Mouse (Mus musculus) cerebellum, adult 11 months (tissue): ENCODE data around the gene Ttc39b.
A peak's percentile ranks its signal among the peaks of the same experiment; 100 is the strongest.

Experiments
- DNase-seq: peaks from one replicate; pipeline ENCODE4 v3.0.0; 2022

Gene Ttc39b

DNA sequence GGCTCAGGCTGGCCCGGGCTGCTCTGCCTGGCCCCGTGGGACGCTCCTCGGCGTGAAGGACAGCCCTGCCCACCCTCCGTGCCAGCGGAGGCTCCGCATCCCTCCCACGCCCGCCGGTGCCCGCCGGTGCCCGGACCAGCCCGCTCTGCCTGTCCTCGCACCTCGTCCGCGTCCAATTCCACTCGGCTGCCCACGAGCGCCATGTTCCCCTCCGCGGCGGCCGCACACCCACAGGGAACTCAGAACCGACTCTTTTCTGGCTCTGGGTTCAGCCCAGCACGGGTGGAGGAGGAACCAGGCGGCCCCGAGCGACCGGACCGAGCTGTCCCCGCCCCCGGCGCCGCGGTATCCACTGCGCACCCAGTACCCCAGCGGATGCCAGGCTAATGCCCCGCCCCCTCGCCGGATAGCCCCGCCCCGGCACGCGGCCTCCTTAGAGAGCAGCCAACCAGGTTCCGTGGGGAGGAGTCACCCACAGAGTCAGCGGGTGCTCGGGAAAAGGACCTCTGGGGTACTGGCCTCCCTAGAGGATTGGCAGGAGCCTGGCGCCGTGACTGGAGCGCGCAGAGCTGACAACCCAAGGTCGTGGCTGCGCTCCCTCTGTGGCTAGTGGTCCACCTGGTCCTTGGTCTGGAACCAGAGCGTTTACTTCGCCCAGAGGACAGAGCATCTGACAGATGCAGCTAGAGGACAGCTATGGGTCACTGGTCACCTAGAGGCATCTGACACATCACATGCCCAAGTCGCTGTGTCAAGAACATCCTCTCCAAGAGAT lies at the start of gene Ttc39b:
Ttc39b (minus strand) TSS at position 346 of the 775 bp plus-strand sequence.
- peak; percentile 92 for DNase-seq

DNA sequence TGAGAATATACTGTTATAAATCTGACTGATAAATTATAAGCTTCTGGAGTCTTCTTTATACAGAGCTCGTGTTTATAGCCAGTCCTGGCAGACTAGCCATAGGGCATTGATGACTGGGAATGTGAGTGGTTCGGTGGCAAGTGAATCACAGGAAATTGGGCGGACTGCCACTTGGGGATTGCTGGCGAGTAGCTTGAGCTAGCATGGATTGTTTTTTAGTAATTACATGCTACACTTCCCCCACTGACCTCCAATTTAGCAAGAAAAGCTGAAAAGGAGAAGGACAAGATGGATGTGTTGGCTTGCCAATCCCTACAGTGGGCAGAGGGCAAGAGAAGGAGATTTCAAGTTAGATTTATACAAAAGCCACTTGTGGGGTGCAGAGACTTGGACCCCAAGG lies 49.3 kb upstream of the Ttc39b start:
- DNase-seq: no peak

DNA sequence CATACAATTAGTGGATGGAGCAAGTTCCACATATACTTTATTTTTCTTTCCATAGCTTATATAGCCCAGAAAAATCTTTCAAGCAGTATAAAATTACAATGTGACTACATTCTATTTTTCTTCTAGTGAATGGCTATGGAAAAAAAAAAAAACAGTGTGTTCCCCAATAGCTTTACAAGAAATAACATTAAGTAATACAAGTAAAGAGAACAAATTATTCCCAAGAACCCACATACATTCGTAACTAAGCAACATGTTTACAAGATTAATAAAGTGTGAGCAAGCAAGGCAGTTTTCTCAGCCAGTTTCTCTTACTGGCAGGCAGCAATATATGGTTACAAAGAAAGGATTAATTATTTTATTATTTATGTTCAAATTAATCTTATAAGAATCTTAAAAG lies 33.7 kb upstream of the Ttc39b start:
- DNase-seq: no peak

DNA sequence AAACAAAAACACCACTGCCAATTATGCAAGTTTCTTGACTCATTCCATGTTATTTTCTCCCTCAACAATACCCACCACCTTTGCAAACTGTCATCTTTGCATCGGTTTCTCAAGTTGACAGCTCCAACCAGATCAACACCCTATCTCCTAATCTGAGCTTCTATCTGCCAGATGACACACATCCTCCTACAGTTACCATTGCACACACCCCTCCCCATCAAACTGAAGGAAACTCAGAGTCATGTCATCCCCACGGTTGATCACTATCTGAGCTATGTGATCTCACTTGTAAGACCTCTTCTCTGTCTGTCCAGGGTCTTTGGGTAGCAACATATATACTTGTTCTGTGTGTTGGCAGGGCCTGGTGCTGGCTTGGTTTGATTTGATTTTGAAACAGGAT lies 30.7 kb upstream of the Ttc39b start:
- DNase-seq: no peak

DNA sequence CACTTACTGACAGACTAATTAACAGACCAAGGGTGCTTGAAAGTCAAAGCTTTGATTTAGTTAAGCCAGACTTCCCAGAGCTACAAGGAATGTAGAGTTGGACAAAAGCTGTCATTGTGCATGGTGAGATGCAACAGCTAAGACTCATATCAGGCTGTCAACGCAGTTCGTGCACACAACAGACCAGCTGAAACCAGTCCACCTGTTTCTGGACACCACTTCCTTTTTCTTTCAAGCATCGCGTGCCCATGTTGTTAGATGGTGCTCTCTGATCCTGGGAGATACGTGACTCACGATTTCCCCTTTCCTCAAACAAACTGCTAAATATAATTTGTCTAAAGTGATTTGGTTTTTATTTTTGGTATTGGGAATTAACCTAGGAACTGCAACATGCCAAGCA lies 29.9 kb upstream of the Ttc39b start:
- no peak for DNase-seq

DNA sequence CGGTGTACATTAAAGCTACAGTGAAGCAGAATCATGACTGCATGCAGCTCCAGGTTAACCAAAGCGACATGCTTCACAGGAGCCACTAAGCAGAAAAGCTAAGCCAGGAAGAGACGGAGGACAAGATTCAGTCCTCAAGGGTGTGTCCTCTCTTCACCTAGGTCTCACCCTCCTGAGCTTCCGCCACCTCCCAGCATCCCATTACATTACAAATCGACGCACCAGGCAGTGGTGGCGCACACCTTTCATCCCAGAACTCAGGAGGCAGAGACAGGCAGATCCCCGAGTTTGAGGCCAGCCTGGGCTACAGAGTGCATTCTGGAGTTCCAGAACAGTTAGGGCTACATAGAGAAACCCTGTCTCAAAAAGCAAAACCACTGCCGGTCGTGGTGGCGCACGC lies 29.2 kb upstream of the Ttc39b start:
- no peak for DNase-seq

DNA sequence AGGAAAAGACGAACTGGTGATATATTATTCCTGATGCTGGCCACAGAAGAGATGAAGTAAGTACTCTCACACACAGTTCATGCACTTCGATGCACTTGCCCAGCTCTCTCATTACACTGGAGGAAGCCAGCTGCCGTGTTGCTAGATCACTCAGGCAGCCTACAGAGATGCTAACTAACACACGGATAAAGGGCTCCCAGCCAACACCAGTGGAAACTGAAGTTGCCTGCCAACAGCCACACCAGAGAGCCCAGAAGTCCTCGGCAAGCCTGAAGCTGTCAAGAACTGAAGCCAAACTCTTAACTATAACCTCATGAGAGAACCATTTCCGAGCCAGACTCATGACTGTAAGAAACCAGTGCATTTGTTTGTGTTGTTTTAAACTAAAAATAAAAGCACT lies 26.7 kb upstream of the Ttc39b start:
- DNase-seq: peak; percentile 38

DNA sequence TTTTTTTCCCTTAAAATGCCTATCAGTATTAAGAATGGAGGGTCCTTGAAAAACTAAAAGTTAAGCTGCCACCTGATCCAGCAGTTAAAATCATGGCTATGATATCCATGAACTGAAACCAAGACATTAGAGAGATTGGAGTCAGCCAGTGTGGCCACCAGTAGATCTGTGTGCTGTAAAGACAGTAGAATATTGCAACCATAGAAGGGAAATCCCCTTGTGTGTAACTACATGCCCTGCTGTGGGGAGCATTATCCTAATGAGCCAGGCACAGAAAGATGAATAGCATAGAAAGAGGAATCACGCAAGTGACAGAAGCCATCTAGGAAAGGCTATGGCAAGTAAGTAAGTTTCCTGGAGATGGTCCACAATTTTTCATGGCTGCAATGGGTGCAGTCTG lies 24.9 kb upstream of the Ttc39b start:
- DNase-seq: no peak

DNA sequence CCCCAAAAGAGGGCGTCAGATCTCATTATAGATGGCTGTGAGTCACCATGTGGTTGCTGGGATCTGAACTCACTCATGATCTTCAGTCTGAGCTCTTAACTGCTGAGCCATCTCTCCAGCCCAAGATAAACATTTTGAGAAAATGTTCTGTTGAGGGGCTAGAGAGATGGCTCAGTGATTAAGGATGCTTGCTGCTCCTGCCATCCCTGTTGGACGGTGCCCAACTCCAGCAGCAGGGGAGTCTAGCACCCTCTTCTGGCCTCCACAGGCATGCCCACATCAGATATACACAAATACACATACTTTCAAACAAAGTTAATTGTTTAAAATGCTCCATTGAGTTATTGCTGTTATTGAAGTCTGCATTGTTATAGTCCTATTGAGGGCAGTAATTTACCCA lies 19.8 kb upstream of the Ttc39b start:
- DNase-seq: no peak

DNA sequence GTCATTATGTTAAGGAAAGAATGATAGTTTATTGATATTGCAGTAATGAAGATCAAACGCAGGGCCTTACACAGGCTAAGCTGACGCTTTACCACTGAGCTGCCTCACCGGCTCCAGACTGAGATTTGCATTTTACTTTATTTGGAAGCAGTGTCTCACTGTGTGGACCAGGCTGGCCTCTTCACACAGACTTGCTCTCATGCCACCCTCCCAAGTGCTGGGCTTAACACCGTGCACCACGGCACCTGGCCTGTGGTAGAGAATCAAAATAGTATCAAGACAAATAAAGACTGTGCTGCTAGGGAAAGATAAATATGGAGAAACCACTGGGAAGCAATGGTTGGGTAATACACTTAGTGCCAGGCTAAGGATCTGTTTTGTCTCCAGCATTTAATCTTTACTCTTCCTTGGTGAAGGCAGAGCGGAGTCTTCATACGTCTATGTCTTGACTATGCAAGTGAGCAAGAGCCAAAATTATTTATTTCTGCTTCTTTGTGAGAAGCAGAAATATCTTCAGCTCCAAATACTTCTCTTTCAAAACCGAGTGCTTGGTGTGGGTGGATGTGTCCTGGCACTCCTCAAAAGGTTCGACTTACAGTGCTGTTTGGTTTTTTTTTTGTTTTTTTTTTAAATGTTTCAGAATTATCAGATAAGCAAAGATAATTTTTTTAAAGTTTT lies 19.2 kb upstream of the Ttc39b start:
- no peak for DNase-seq

DNA sequence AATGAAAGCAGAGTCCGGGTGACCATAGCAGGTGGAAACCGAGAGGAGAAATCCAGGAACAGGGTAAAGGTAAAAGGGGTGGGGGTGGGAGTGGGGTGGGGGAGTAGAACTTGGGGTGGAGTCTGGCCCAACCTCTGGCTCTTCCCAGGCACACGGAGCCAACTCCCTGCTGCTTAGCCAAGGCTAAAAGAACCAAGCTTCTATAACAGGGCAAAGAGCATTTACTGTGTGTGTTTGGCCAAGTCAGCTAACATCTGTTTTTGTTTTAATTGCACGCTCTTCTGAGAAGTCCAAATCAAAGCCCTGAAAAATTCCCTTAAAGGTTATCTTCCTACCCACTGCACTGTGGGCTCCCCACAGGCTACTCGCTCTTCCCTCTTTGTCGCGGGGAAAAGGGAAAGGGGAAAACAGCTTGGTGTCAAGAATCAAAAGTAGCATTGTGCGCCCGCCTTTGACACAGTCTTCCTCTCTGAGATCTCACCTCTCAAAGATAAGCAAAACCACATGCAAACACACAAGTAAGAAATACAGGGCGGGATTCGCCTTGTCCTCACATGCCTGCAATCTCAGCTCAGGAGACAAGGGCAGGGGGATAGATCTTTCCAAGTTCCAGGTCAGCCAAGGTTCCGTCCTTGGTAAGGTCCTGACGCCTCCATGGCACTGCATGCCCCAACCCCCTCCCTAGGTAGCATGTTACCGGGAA lies 18.4 kb upstream of the Ttc39b start:
- DNase-seq: no peak

DNA sequence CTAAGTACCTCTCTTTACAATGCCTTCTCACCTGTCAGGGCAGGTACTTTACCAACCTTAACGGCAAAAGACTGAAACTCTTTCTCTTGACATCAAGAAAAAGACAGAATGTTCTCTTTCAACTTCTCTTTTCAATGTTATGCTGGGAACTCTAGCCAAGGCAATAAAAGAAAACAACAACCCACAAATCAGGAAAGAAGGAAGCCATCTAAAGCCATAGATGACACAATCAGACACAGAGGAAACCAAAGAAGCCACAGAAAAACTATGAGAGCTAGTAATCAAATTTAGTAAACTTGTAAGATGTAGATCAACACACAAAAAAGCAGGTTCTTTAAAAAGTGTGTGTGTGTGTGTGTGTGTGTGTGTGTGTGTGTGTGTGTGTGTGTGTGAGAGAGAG lies 15.3 kb upstream of the Ttc39b start:
- no peak for DNase-seq

DNA sequence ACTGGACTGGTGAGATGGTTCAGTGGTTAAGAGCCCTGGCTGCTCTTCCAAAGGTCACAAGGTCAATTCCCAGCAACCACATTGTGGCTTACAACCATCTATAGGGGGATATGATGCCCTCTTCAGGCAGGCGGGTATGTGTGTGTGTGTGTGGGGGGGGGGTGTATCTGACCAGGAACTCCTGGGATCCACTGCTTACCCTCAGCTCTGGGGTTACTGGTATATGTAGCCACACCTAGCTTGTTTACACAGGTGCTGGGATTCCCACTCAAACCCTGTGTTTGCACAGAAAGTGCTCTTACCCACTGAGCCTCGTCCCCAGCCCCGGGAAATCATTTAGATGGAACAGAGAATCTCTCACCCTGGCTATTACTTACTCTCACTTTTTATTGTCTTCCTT lies 13.7 kb upstream of the Ttc39b start:
- DNase-seq: no peak

DNA sequence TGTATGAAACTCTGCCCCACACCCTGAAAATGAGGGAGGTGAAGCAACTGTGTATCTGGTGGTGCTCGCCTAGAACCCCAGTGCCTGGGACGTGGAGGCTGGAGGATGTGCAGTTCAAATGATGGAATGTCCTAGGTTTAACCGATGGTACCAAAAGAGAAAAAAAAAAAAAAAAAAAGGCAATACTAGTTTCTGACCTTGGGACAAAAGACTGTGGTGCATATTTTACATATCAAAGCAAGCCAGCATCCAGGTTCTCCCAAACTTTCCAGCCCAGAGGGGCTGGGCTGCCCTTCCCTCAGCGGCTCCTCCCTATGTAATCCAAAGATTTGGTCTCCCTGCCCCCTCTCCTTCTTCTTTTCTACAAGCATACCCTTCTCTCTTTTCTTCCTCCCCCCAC lies 6.3 kb upstream of the Ttc39b start:
- DNase-seq: no peak

DNA sequence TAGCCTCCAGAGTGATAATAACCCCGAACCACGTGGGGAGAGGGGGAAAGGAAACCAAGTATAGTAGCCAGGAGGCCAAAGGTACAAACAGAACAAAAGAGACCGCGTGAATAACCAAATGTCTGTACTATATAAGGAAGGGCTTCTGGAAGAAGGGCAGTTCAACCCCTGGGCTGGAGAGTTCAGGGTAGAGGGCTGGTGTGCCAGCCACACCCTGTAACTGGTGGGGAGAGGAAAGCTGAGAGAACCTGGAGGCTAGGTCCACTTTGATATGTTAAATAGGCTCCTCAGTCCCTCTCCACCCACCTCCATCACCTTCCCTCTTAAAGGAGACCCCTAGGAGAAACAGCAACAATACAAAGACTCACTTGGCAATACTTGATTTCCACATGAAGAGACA lies 5.6 kb upstream of the Ttc39b start:
- DNase-seq: no peak

DNA sequence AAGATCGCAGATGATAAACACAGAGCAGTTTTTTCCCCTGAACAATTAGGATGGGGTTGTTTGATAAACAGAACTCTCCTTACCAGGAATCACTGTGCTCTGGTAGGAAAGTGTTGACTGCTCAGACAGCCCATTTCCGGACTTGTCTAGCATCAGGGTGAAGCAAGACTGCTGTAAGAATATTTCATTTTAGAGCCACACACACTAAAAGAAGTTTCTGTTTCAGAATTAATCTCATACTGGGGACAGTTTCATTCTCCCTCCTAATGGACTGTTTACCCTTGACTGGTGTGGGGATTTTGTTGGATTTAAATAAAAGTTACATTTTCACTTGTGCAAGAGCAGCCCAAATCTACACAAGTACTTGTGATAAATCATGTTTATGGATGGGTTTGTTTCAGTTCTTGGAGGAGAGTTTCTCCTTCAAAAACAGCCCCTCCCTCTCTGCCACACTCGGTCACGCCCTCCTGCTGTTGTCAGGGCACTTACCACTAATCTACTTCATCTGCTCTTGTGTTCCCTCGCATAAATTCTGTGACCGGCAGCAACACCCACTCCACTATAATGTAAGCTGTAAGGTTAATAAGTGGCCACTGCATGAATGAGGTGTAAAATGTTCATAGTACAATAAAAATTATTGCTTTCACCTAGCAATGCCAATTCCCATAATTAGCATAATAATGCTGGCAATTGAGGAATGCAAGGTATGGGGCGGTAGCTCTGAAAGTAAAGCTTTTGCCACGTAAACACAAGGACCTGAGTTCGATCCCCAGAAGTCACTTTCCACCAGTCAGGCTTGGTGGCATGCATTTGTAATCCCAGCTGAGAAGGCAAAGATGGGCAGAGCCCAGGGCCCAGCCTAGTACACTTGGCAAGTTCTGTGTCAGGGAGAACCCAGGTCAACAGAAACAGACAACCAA lies 4.2 kb upstream of the Ttc39b start:
- no peak for DNase-seq

DNA sequence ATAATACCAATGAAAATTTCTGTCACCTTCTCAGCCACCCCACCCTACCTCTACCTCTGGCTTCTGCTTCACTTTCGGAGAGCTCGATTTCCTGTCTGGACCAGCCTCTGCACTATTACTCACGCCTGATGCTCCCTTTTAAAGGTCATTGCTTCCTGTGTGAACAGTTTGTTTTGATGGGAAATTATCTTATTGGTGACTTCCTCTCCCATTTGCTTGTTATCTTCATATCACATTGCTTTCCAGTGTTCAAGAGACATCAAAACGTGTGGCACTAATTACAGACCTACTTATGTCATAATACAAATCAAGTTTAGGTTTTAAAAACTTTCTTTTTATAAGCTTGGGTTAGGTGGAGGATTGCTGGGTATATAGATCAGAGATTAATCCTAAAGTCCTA lies 3.5 kb upstream of the Ttc39b start:
- DNase-seq: no peak

DNA sequence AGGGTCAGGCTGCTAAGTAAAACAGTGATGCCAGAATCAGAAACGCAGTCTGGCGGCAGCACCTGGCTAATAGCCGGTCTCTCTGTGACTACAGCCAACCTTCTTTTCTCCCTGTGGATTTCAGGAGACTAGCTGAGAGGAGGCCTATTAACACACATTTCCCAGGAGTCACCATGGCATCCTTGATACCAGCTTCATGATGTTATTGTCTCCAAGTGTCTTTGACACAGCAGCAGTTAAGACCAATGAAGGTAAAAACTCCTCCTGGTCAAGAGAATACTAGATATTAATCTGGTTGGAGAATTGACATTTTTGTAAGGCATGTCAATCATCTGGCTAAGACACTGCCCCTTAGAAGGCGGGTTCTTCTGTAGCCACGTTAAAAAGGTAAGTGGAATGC lies 1.3 kb upstream of the Ttc39b start:
- DNase-seq: no peak

DNA sequence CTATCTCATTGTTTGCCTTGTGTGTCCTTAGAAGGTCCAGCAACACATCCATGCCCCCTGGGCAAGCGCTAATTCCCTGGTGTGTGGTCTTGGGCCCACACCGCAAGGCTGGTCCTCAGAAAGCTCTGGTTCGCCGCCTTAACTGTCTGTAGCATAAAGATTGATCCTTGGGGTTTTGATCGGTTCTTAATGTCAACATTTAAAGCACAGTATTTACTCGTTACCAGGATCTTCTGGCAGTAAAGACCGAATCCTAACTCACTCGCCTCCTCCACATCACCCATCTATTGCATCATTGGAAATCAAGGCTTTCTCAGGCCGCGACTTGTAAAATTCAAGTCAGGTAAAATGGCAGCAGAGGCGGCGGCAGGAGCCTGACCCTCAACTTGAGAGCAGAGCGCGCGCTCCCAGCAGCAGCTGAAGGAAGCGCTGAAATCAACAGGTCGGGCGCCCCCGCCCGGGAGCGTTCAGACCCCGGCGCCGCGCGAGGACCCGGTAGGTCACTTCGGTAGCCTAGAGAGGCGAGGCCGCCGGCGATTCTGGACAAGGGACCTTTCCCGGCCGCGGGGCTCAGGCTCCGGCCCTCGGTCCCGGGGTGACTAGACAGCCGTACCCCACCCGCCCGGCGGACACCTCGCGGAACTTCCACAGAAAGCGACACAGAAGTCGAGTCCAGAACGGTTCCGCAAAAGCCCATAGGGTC lies 703 bp downstream of the Ttc39b start:
- peak; percentile 36 for DNase-seq

DNA sequence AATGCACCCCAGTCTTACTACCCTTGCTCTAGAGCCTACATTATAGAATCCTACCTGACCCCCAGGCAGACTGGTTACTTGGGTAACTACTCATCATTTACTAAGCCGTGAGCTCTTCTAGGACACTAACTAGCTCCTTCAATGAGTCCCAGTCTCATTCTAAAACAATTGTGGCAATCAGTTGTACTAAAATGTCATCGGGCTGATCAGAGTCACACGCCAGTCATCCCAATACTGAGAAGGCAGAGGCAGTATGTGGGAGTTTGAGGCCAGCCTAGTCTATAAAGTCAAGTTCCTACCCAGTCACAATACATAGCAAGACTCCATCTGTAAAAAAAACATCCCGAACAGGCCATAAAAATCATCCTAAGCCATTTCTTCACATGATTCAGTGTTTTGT lies 4.3 kb downstream of the Ttc39b start:
- DNase-seq: no peak

DNA sequence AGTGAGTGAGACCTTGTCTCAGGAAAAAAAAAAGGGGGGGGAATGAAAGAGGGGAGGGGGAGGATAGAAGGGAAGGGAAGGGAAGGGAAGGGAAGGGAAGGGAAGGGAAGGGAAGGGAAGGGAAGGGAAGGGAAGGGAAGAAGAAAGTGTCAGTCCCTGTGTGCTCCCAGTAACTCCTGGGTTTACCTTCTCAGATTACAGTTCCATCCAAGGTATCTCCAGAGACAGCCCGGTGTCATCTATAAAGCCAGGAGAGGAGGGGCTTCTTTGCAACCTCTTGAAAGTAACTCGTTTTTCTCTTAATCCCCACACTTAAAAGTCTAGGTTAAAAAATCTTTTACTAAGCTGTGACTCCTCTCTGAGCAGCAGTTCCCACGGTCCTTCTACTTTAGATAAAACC lies 5.3 kb downstream of the Ttc39b start:
- no peak for DNase-seq

DNA sequence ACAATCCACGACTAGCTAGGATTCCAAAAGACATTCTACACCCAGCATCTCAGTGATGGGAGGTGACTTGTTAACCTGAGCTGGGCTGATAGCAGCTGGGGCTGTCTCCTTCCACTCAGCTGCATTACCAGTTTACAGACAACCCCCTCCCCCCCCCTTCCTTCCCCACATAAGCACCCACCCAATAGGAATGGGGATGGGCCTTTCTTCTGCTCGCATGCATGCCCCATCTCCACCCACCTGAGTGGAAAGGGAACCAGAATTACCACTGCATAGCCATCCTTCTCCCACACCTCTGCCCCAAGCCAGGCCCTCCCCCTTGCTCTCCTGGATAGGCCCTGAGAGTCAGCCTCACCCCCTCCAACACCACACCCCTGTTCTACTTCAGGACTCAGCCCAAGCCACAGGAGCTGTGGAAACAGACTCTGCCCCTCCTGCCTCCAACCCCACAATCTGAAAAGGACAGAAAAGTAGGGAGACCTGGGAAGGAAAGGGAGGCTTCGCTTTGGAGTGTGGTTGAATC lies 6.2 kb downstream of the Ttc39b start:
- DNase-seq: no peak
